Mouse (Mus musculus) heart, adult 2 months (tissue): Measurements from ENCODE around the gene Exoc3.

Source experiments
- CTCF ChIP-seq: fragments of 200-600 bp; IDR thresholded peaks from 2 replicates; pipeline ENCODE4 v1.8.1; 2022; ENCODE audit warnings: antibody characterized with exemption, mild to moderate bottlenecking, moderate library complexity
- POLR2A ChIP-seq: fragments of 200-500 bp; IDR thresholded peaks from 2 replicates; pipeline ENCODE4 v1.6.1; 2011; ENCODE audit warnings: mild to moderate bottlenecking, low read depth, low read length, control low read depth; ENCODE audit not compliant: insufficient read depth

DNA sequence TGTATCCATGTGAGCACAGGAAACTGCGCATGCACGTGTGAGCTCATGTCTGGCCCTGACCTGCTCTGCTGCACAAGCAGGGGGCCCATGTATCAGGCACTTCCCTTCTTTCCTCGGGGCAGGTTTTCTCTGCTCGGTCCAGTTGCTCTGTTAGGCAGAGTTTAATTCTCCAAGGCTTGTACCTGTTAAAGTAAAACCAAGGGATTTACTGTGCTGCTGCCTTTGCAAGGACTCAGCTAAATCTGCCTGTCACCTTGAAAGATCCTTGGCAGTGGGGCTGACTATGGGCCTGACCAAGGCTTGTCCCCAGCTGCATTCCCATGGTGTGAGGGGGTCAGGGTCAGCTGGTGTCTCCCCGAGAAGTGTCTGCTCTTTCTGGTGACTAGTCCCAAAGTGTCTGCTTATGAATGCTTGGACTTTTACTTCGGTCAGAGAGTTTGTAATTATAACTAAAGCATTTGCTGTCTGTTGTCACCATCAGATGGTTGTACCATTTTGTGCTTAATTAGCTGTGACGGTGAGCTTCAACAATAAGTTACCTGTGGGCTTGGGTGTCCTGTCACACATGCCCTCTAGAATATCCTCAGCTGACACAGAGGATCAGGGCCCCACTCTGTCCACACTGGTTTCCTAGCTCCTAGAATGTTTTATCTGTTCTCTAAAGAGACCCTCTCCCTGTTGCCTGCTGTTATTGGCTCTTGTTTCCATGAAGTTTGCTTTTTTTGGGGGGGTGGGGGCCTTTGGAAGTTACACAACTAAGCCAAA is 64.2 kb downstream of the Exoc3 start:
- TF ChIP-seq POLR2A (no peak), CTCF (no peak)
